Mouse (Mus musculus): ENCODE measurements around the gene Coro2b.
A peak's percentile ranks its signal among the peaks of the same experiment; 100 is the strongest.

The Coro2b gene

GRCm38 (mm10) chr9:62381402-62381913 lies 155.4 kb downstream of the Coro2b start:
- DNase-seq: no peak

GRCm38 (mm10) chr9:62380351-62380750 lies 156.5 kb downstream of the Coro2b start:
- DNase-seq: no peak

- DNase-seq: no peak
Measured at GRCm38 (mm10) chr9:62377897-62378296, 158.9 kb downstream of the Coro2b start.

- DNase-seq: no peak
Measured at GRCm38 (mm10) chr9:62374276-62374675, 162.6 kb downstream of the Coro2b start.

GRCm38 (mm10) chr9:62373222-62374123 lies 163.4 kb downstream of the Coro2b start:
- DNase-seq: peak; percentile 94

GRCm38 (mm10) chr9:62372556-62373221 lies 164.2 kb downstream of the Coro2b start:
- no peak for DNase-seq

- DNase-seq: no peak
Measured at GRCm38 (mm10) chr9:62371745-62372555, 164.9 kb downstream of the Coro2b start.

GRCm38 (mm10) chr9:62370648-62371280 lies 166.1 kb downstream of the Coro2b start:
- DNase-seq: no peak

GRCm38 (mm10) chr9:62370186-62370585 lies 166.7 kb downstream of the Coro2b start:
- DNase-seq: no peak
